In genomic region chr7:141122245-141122644, GRCm38 (mm10) we compare ENCODE assay signal across 7 mouse cellular contexts. TPM values are rescaled to one million over a fixed set of nuclear protein-coding genes. Genes with fewer than 3 reads are reported as not detected.
DNase-seq lines count a peak whose midpoint lies in the region; ATAC-seq and TF ChIP-seq lines count a peak whose summit lies in the region.

TSS of gene Ptdss2 (plus strand) at chr7:141122382.

- peak within 1 kb of the TSS; percentile 70; the same call in 1 of the 2 replicates for H3K27ac ChIP-seq in ES-E14 (ENCODE audit: insufficient read depth, low read depth, low read length, poor library complexity, severe bottlenecking)
- H3K27ac ChIP-seq in hindbrain, embryonic 16.5 days (ENCODE audit: low read depth, low read length): peak within 1 kb of the TSS; percentile 84
- peak within 1 kb of the TSS; percentile 92 for H3K27ac ChIP-seq in limb, embryonic 10.5 days
- H3K27ac ChIP-seq in midbrain, embryonic 12.5 days (replicated peaks): peak within 1 kb of the TSS; percentile 83

- peak within 1 kb of the TSS; percentile 79 for H3K9ac ChIP-seq in ES-E14 (ENCODE audit: insufficient read depth, low read depth, low read length, poor library complexity, severe bottlenecking)
- peak within 1 kb of the TSS; percentile 66 for H3K9ac ChIP-seq in hindbrain, embryonic 16.5 days (ENCODE audit: low read depth, low read length)
- peak within 1 kb of the TSS; percentile 68 for H3K9ac ChIP-seq in midbrain, embryonic 12.5 days (replicated peaks)

- no peaks in the 10 kb centered on the region for H3K36me3 ChIP-seq in ES-E14 (ENCODE audit: control insufficient read depth, insufficient read depth, low read length, poor library complexity, severe bottlenecking)
- no peaks in the 10 kb centered on the region for H3K36me3 ChIP-seq in hindbrain, embryonic 16.5 days (ENCODE audit: control insufficient read depth, insufficient read depth, low read length)
- no peaks in the 10 kb centered on the region for H3K36me3 ChIP-seq in limb, embryonic 10.5 days
- no peaks in the 10 kb centered on the region for H3K36me3 ChIP-seq in midbrain, embryonic 12.5 days

- H3K4me1 ChIP-seq in ES-E14 (ENCODE audit: control insufficient read depth in 2 of 2, insufficient read depth in 2 of 2, low read length in 2 of 2, poor library complexity in 1 of 2): peaks cover 2 to 13% of the 10 kb centered on the region in 2 experiments; a peak in 3 of 4 replicates
- no peaks in the 10 kb centered on the region for H3K4me1 ChIP-seq in hindbrain, embryonic 16.5 days (ENCODE audit: control insufficient read depth, insufficient read depth, low read depth, low read length)
- peaks cover 20% of the 10 kb centered on the region for H3K4me1 ChIP-seq in limb, embryonic 10.5 days
- peaks cover 4% of the 10 kb centered on the region; the same call in 1 of the 2 replicates for H3K4me1 ChIP-seq in midbrain, embryonic 12.5 days

- H3K4me2 ChIP-seq in hindbrain, embryonic 16.5 days (ENCODE audit: low read length): peak within 1 kb of the TSS; percentile 60
- H3K4me2 ChIP-seq in midbrain, embryonic 12.5 days (replicated peaks): peak within 1 kb of the TSS; percentile 67

- no peak for ATAC-seq in hindbrain, embryonic 16.5 days
- no peak for ATAC-seq in midbrain, embryonic 12.5 days (ENCODE audit: low FRiP score, low read depth)

- DNase-seq in ES-E14 (ENCODE audit: low read depth, low spot score): peak; percentile 66
- peak; percentile 61 to 65 for DNase-seq in adrenal gland, postnatal 36 days
- DNase-seq in gastrocnemius, adult 8-10 months (ENCODE audit: low spot score in 2 of 2): no peak
- DNase-seq in limb, embryonic 10.5 days (ENCODE audit: low spot score): peak; percentile 36
- no peak for DNase-seq in cerebellum, postnatal 4 days (ENCODE audit: low spot score in 2 of 2)

- H3K9me3 ChIP-seq in ES-E14 (ENCODE audit: control insufficient read depth, insufficient read depth, low read depth, low read length): no peaks in the 10 kb centered on the region
- H3K9me3 ChIP-seq in hindbrain, embryonic 16.5 days (ENCODE audit: control insufficient read depth, low read length): no peaks in the 10 kb centered on the region
- H3K9me3 ChIP-seq in limb, embryonic 10.5 days (replicated peaks): no peaks in the 10 kb centered on the region
- H3K9me3 ChIP-seq in midbrain, embryonic 12.5 days: no peaks in the 10 kb centered on the region

- no peaks in the 10 kb centered on the region for H3K27me3 ChIP-seq in hindbrain, embryonic 16.5 days (replicated peaks; ENCODE audit: control insufficient read depth, insufficient read depth, low read length)
- peaks cover 14% of the 10 kb centered on the region for H3K27me3 ChIP-seq in limb, embryonic 10.5 days (ENCODE audit: low read depth, poor library complexity, severe bottlenecking)
- H3K27me3 ChIP-seq in midbrain, embryonic 12.5 days: peaks cover 10% of the 10 kb centered on the region

- in situ Hi-C loops in ES-E14 (cut with MboI; ENCODE audit: low sequenced_read_pairs in 2 of 2, unreplicated experiment in 2 of 2): no loop called here

- 52% methylated on average over 14 of the region's 14 CpGs for WGBS in hindbrain, embryonic 16.5 days
- WGBS in limb, embryonic 10.5 days: 46% methylated on average over 14 of the region's 14 CpGs
- WGBS in midbrain, embryonic 12.5 days: 56% methylated on average over 14 of the region's 14 CpGs

- H3K4me3 ChIP-seq in ES-E14 (ENCODE audit: insufficient read depth in 1 of 2, low read depth in 1 of 2, low read length in 2 of 2, poor library complexity in 1 of 2, severe bottlenecking in 1 of 2): peak within 1 kb of the TSS; percentile 69 to 78
- peak within 1 kb of the TSS; percentile 53 for H3K4me3 ChIP-seq in hindbrain, embryonic 16.5 days (ENCODE audit: low read length)
- peak within 1 kb of the TSS; percentile 61 for H3K4me3 ChIP-seq in limb, embryonic 10.5 days
- H3K4me3 ChIP-seq in midbrain, embryonic 12.5 days: peak within 1 kb of the TSS; percentile 62

TF ChIP-seq in ES-E14, 5 proteins besides CTCF, POLR2A, EP300 and RAD21:
- peak; percentile 65; the same call in 1 of the 2 replicates for TF ChIP-seq HCFC1 (IDR thresholded peaks at IDR 0.05; ENCODE audit: borderline replicate concordance, insufficient read depth, low read length)
- no peak for TF ChIP-seq ZNF384 (IDR thresholded peaks at IDR 0.05; ENCODE audit: low read depth, low read length)

RNA-seq across cellular contexts. Expression of gene Ptdss2, which starts in this region (rescaled TPM):
- 65.1 and 82.8 TPM in 2 replicates for total RNA-seq in ES-E14 (2012; rRNA removed)
- 10 to 100 TPM; 41.8 to 42.9 TPM for total RNA-seq in adrenal gland, postnatal 36 days (2021)
- total RNA-seq in gastrocnemius, adult 8-10 months (2022): 10 to 100 TPM; 18.6 to 26.4 (median 22.0) TPM
- polyA plus RNA-seq in hindbrain, embryonic 16.5 days (2015; fragmentation: Nextera tagmentation; extraction: Ambion mirVana): 82.8 and 95.8 TPM in 2 replicates
- 85.6 and 95.2 TPM in 2 replicates for polyA plus RNA-seq in limb, embryonic 10.5 days (2016; fragmentation: Nextera tagmentation; extraction: Ambion mirVana)
- polyA plus RNA-seq in midbrain, embryonic 12.5 days (2016; fragmentation: Nextera tagmentation; extraction: Ambion mirVana): 67.5 and 76.6 TPM in 2 replicates

Comparison
In these comparisons a context has a peak if more than half of its experiments do, and no peak if none do; other contexts are left out.
1. DNase-seq: peak in ES-E14 (single experiment), adrenal gland, postnatal 36 days (2 of 2) and limb, embryonic 10.5 days (single experiment); none in gastrocnemius, adult 8-10 months (0 of 2) and cerebellum, postnatal 4 days (0 of 2).
2. Peak in every context shown above with its lines, with median percentiles within 50 percentile points of each other: H3K27ac ChIP-seq, H3K4me3 ChIP-seq and H3K9ac ChIP-seq.